Mouse (Mus musculus) C2C12 (cell line): ENCODE data around the gene 2310022B05Rik. TPM values are rescaled to one million over a fixed set of nuclear protein-coding genes. Genes with fewer than 3 reads are reported as not detected.

Experiments used
- H3K27me3 ChIP-seq: one replicate; pipeline ENCODE4 v1.6.1; 2011; ENCODE audit not compliant: control insufficient read depth, insufficient read depth, insufficient read length
- H3K36me3 ChIP-seq: one replicate; pipeline ENCODE4 v1.6.1; 2011; ENCODE audit not compliant: control insufficient read depth, insufficient read depth
- H3K4me3 ChIP-seq: one replicate; pipeline ENCODE4 v1.5.1; 2011; ENCODE audit warnings: mild to moderate bottlenecking, control low read depth; ENCODE audit not compliant: poor library complexity, insufficient read depth, severe bottlenecking
- H3K79me2 ChIP-seq: one replicate; pipeline ENCODE4 v1.6.1; 2011; ENCODE audit not compliant: control insufficient read depth, insufficient read depth
- H3K79me3 ChIP-seq: one replicate; pipeline ENCODE4 v1.6.1; 2011; ENCODE audit warnings: low read depth, control low read depth
- H3ac ChIP-seq: one replicate; pipeline ENCODE3; 2011; ENCODE audit warnings: low read depth; ENCODE audit not compliant: control insufficient read depth, insufficient read length
- CEBPB ChIP-seq: IDR thresholded peaks from one replicate; pipeline ENCODE4 v1.6.1; 2011; ENCODE audit warnings: low read depth, mild to moderate bottlenecking, control low read depth, moderate library complexity
- CTCF ChIP-seq: IDR thresholded peaks from one replicate; pipeline ENCODE4 v1.5.1; 2011; ENCODE audit not compliant: control insufficient read depth, insufficient read depth, insufficient read length
- FOSL1 ChIP-seq: IDR thresholded peaks from one replicate; pipeline ENCODE4 v1.8.0; 2011; ENCODE audit warnings: mild to moderate bottlenecking, low read length; ENCODE audit not compliant: poor library complexity, insufficient read depth, severe bottlenecking
- MAX ChIP-seq: IDR thresholded peaks from one replicate; pipeline ENCODE4 v1.6.1; 2011; ENCODE audit warnings: mild to moderate bottlenecking, control low read depth
- MYOD1 ChIP-seq: IDR thresholded peaks from one replicate; pipeline ENCODE4 v1.6.1; 2011; ENCODE audit warnings: low read depth; ENCODE audit not compliant: control insufficient read depth, insufficient read length
- MYOG ChIP-seq: IDR thresholded peaks from one replicate; pipeline ENCODE4 v1.6.1; 2011; ENCODE audit not compliant: control insufficient read depth, insufficient read length; ENCODE audit errors: extremely low read depth
- USF1 ChIP-seq: IDR thresholded peaks from one replicate; pipeline ENCODE4 v1.6.1; 2011; ENCODE audit warnings: low read depth, mild to moderate bottlenecking, control low read depth, moderate library complexity
- polyA plus RNA-seq: library from polyadenylated mRNA; unstranded; fragments of >200 nt; fragmentation: generic; extraction: Trizol; gene quantifications from one replicate; pipeline ENCODE4 v1.2.1, GENCODE M21; 2012; ENCODE audit warnings: missing spikeins

2310022B05Rik gene
- polyA plus RNA-seq, 1 experiment: 52.1 TPM

DNA sequence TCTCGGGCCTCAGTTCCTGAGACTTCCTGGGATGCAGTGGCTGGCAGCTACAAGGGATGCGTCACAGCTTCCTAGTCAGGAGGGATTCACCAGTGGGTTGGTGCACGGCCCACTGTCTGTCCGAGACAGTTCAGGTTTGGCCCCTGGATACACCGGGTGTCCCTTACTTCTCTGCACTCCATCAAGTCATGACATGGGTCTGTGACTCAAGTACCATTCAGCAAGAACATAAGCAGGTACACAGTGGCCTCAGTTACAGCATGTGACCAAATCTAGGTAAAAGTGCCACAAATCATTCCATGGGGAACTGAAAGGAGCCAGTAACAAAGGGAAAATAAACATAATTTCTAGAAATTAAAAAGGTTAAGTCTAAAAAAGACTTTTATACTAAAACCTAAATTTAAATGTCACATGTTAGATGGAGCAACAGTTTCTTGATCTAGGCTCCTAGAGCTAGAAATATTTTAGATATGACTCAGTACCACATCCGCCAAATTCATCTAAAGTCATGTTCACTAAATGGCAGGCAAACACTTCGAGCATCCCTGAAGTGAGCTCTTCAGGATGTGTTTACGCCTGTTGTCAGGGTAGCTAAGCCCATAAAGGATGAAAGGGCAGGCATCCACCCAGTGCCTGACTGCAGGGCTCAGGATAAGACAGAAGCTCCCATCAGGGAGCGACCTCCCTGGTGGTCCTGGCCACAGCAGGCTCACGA is 18.1 kb upstream of the 2310022B05Rik start:
- Histone ChIP-seq H3K36me3 (peaks cover 10% of the 10 kb centered on the region), H3K79me3 (no peaks in the 10 kb centered on the region), H3K4me3 (no peak overlapping the region)

DNA sequence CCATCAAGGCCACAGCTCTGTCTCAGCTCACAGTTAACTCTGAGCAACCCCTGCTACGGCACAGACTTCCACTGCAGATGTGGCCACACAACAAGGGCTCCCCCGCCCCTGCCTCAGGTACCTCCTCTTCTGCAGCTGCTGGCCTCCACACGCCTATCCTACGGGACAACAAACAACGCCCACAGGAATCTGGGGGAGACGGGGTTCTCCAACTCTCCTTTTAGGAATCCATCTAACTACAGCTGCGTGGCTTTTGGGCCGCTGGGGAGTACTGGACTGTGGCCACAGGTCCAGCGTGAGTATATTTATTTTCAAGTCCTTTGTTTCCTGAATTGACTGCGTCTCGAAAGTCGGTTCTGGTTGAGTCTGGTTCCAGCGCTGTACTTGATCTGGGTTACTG is 15.1 kb upstream of the 2310022B05Rik start:
- Histone ChIP-seq H3K79me3 (no peaks in the 10 kb centered on the region), H3K36me3 (peaks cover 5% of the 10 kb centered on the region), H3K79me2 (no peaks in the 10 kb centered on the region), H3K27me3 (no peaks in the 10 kb centered on the region), H3ac (no peak overlapping the region), H3K4me3 (no peak overlapping the region)
- no peak for TF ChIP-seq MYOD1
- no peak for TF ChIP-seq USF1
- no peak for TF ChIP-seq FOSL1
- no peak for TF ChIP-seq CTCF
- TF ChIP-seq MAX: no peak
- no peak for TF ChIP-seq CEBPB

More for the DNA sequence above, 18.1 kb upstream of the 2310022B05Rik start:
- H3K27me3 ChIP-seq: no peaks in the 10 kb centered on the region
- TF ChIP-seq MYOG: no peak
- TF ChIP-seq FOSL1: no peak
- TF ChIP-seq CTCF: no peak
- no peaks in the 10 kb centered on the region for H3K79me2 ChIP-seq
- no peak overlapping the region for H3ac ChIP-seq

DNA sequence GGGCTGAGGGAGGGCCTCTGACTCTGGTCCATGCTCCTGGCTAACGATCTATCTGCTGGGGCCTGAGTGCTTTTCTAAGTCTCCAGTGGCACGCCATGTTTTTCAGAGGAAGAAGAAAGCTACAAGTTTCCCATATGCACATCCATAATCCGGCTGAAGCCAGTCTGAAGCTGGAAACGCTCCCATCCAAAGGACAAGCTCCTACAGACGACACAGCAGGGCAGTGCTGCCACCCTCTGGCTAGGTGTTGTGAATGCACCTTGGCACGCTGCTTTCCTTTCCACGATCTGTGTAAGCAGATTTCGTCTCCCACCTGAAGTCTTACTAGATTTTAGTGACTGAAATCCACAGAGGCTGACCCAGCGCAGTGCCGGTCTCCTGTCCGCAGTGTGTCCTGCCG is 14.3 kb upstream of the 2310022B05Rik start:
- no peaks in the 10 kb centered on the region for H3K27me3 ChIP-seq
- TF ChIP-seq CTCF (peak; percentile 84), USF1 (no peak)
- H3K79me3 ChIP-seq: no peaks in the 10 kb centered on the region
- H3K79me2 ChIP-seq: no peaks in the 10 kb centered on the region
- H3K36me3 ChIP-seq: peaks cover 9% of the 10 kb centered on the region
- H3ac ChIP-seq: no peak overlapping the region
- H3K4me3 ChIP-seq: no peak overlapping the region

DNA sequence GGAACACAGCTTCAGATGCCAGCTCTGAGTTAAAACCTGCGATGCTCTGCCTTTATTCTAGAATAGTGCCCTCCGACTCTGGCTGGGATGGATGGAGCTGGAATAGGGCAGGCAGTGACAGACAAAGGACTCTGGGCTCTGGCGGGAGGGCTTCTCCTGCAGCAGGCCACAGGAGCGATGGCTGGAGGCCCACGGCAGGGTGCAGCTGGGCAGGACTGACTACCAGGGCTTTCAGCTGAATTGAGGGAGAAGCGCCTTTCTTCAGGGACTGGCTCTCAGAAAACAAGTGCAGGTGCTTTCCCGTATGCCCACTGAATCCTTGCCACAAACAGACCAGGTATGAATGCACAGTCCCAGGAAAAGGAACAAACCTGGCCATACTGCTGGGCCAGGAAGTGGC is 13.9 kb upstream of the 2310022B05Rik start:
- H3K36me3 ChIP-seq: peaks cover 10% of the 10 kb centered on the region

DNA sequence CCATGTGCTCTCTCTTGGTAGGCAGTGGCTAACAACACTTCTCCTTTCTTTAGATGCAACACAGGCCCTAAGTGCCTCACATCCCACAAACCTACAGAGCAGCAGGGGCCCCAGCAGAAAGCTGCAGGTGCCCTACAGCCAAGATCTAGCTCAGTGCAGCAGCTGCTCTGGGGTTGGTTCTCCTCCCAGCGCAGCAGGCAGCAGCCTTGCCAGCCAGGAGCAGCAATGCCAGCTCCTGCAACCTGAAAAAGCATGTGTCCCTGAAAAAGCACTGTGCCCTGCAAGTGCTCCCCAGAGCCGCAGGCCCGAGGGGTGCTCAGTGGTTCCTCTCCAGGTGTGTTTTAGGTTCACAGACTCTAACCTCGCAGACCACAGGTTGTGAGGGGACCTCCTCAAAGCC is 13.5 kb upstream of the 2310022B05Rik start:
- peaks cover 12% of the 10 kb centered on the region for H3K36me3 ChIP-seq
- H3K79me3 ChIP-seq: no peaks in the 10 kb centered on the region
- TF ChIP-seq USF1: no peak
- no peak for TF ChIP-seq MYOG
- no peak for TF ChIP-seq FOSL1
- no peak for TF ChIP-seq CEBPB
- TF ChIP-seq MAX: no peak
- no peak overlapping the region for H3K4me3 ChIP-seq
- H3K79me2 ChIP-seq: no peaks in the 10 kb centered on the region
- no peak overlapping the region for H3ac ChIP-seq
- H3K27me3 ChIP-seq: no peaks in the 10 kb centered on the region

More for the DNA sequence above, 13.9 kb upstream of the 2310022B05Rik start:
- Histone ChIP-seq H3ac (no peak overlapping the region), H3K4me3 (no peak overlapping the region), H3K27me3 (no peaks in the 10 kb centered on the region), H3K79me3 (no peaks in the 10 kb centered on the region), H3K79me2 (no peaks in the 10 kb centered on the region)
- TF ChIP-seq USF1 (no peak), MAX (no peak), MYOG (no peak), CTCF (no peak), FOSL1 (no peak), CEBPB (no peak), MYOD1 (no peak)

DNA sequence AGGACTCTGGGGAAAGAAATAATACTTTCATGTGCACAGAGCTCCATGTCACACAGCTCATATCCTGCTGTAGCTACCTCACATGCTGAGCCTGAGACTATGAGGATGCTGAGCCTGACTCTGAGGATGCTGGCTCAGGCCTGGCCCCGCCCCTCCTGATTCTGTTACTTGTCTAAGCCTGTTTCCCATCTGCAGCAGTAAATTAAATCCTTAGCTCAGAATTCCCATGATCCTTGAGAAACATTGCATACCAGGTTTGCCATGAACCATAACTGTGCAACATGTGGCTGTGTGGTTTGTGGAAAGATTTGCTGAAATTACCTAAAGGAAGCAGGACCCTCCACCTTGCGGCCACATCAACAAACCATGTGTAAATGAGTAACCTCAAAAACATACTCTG is 9.2 kb upstream of the 2310022B05Rik start:
- H3K79me3 ChIP-seq: no peaks in the 10 kb centered on the region
- H3K4me3 ChIP-seq: no peak overlapping the region
- TF ChIP-seq MYOG: no peak
- TF ChIP-seq FOSL1: no peak
- no peak overlapping the region for H3ac ChIP-seq
- peaks cover 16% of the 10 kb centered on the region for H3K36me3 ChIP-seq
- H3K27me3 ChIP-seq: no peaks in the 10 kb centered on the region
- no peaks in the 10 kb centered on the region for H3K79me2 ChIP-seq
